Mouse (Mus musculus): Measurements from ENCODE around the gene Apol7a. TPM values are rescaled to one million over a fixed set of nuclear protein-coding genes. Genes with fewer than 3 reads are reported as not detected.

The Apol7a gene
- polyA plus RNA-seq, 1 experiment, result 88.8 TPM

- under 1% methylated on average over 13 of the region's 13 CpGs for WGBS
- no peaks in the 10 kb centered on the region for H3K36me3 ChIP-seq (ENCODE audit: control insufficient read depth, insufficient read depth, low read length)
- no peak overlapping the region for H3K27ac ChIP-seq (ENCODE audit: insufficient read depth, low read depth, low read length)
- TF ChIP-seq CTCF (IDR thresholded peaks at IDR 0.05; ENCODE audit: extremely low read depth, insufficient read length, insufficient replicate concordance, low read depth, low read length) (peak; percentile 98), POLR2A (IDR thresholded peaks at IDR 0.05; ENCODE audit: low read depth, low read length) (no peak)
- H3K4me3 ChIP-seq (ENCODE audit: low read depth, low read length), result peak overlapping the region; percentile 43
- H3K4me1 ChIP-seq (ENCODE audit: control insufficient read depth, insufficient read depth, insufficient read length, low read length), result peaks cover 8% of the 10 kb centered on the region
- H3K27me3 ChIP-seq (ENCODE audit: control insufficient read depth, insufficient read depth, low read length), result no peaks in the 10 kb centered on the region
Measured at GRCm38 (mm10) chr15:77368148-77368547, 30.8 kb downstream of the Apol7a start.

- Histone ChIP-seq H3K27me3 (ENCODE audit: control insufficient read depth, insufficient read depth, low read length) (no peaks in the 10 kb centered on the region), H3K27ac (ENCODE audit: insufficient read depth, low read depth, low read length) (peak overlapping the region; percentile 33; the same call in 1 of the 2 replicates), H3K4me3 (ENCODE audit: low read depth, low read length) (no peak overlapping the region), H3K4me1 (ENCODE audit: control insufficient read depth, insufficient read depth, insufficient read length, low read length) (peaks cover 8% of the 10 kb centered on the region), H3K36me3 (ENCODE audit: control insufficient read depth, insufficient read depth, low read length) (no peaks in the 10 kb centered on the region)
- TF ChIP-seq POLR2A (IDR thresholded peaks at IDR 0.05; ENCODE audit: low read depth, low read length) (no peak), CTCF (IDR thresholded peaks at IDR 0.05; ENCODE audit: extremely low read depth, insufficient read length, insufficient replicate concordance, low read depth, low read length) (peak; percentile 3; the same call in 1 of the 2 replicates)
- WGBS, result 32% methylated on average over 8 of the region's 8 CpGs
Measured at GRCm38 (mm10) chr15:77367504-77367903, 31.4 kb downstream of the Apol7a start.

- no peaks in the 10 kb centered on the region for H3K36me3 ChIP-seq (ENCODE audit: control insufficient read depth, insufficient read depth, low read length)
- peak overlapping the region; percentile 86 for H3K27ac ChIP-seq (ENCODE audit: insufficient read depth, low read depth, low read length)
- no peaks in the 10 kb centered on the region for H3K27me3 ChIP-seq (ENCODE audit: control insufficient read depth, insufficient read depth, low read length)
- H3K4me1 ChIP-seq (ENCODE audit: control insufficient read depth, insufficient read depth, insufficient read length, low read length), result peaks cover 8% of the 10 kb centered on the region
- WGBS, result 8% methylated on average over 26 of the region's 26 CpGs
- H3K4me3 ChIP-seq (ENCODE audit: low read depth, low read length), result peak overlapping the region; percentile 31
- TF ChIP-seq CTCF (IDR thresholded peaks at IDR 0.05; ENCODE audit: extremely low read depth, insufficient read length, insufficient replicate concordance, low read depth, low read length) (peak; percentile 54), POLR2A (IDR thresholded peaks at IDR 0.05; ENCODE audit: low read depth, low read length) (no peak)
Measured at GRCm38 (mm10) chr15:77366706-77367484, 32.0 kb downstream of the Apol7a start.

GRCm38 (mm10) chr15:77365700-77366570 lies 33.0 kb downstream of the Apol7a start:
- 65% methylated on average over 9 of the region's 9 CpGs for WGBS
- Histone ChIP-seq H3K4me1 (ENCODE audit: control insufficient read depth, insufficient read depth, insufficient read length, low read length) (peaks cover 8% of the 10 kb centered on the region), H3K36me3 (ENCODE audit: control insufficient read depth, insufficient read depth, low read length) (no peaks in the 10 kb centered on the region), H3K27me3 (ENCODE audit: control insufficient read depth, insufficient read depth, low read length) (no peaks in the 10 kb centered on the region), H3K4me3 (ENCODE audit: low read depth, low read length) (no peak overlapping the region), H3K27ac (ENCODE audit: insufficient read depth, low read depth, low read length) (peak overlapping the region; percentile 38; the same call in 1 of the 2 replicates)
- TF ChIP-seq CTCF (IDR thresholded peaks at IDR 0.05; ENCODE audit: extremely low read depth, insufficient read length, insufficient replicate concordance, low read depth, low read length) (no peak), POLR2A (IDR thresholded peaks at IDR 0.05; ENCODE audit: low read depth, low read length) (no peak)

GRCm38 (mm10) chr15:77364026-77364425 lies 34.9 kb downstream of the Apol7a start:
- TF ChIP-seq POLR2A (IDR thresholded peaks at IDR 0.05; ENCODE audit: low read depth, low read length) (no peak), CTCF (IDR thresholded peaks at IDR 0.05; ENCODE audit: extremely low read depth, insufficient read length, insufficient replicate concordance, low read depth, low read length) (no peak)
- no peak overlapping the region for H3K4me3 ChIP-seq (ENCODE audit: low read depth, low read length)
- H3K27me3 ChIP-seq (ENCODE audit: control insufficient read depth, insufficient read depth, low read length), result no peaks in the 10 kb centered on the region
- peak overlapping the region; percentile 38 for H3K27ac ChIP-seq (ENCODE audit: insufficient read depth, low read depth, low read length)
- WGBS, result 54% methylated on average over 3 of the region's 3 CpGs
- no peaks in the 10 kb centered on the region for H3K36me3 ChIP-seq (ENCODE audit: control insufficient read depth, insufficient read depth, low read length)
- H3K4me1 ChIP-seq (ENCODE audit: control insufficient read depth, insufficient read depth, insufficient read length, low read length), result peaks cover 17% of the 10 kb centered on the region

- 64% methylated on average over 6 of the region's 6 CpGs for WGBS
- Histone ChIP-seq H3K36me3 (ENCODE audit: control insufficient read depth, insufficient read depth, low read length) (no peaks in the 10 kb centered on the region), H3K27ac (ENCODE audit: insufficient read depth, low read depth, low read length) (peak overlapping the region; percentile 38), H3K4me3 (ENCODE audit: low read depth, low read length) (no peak overlapping the region), H3K4me1 (ENCODE audit: control insufficient read depth, insufficient read depth, insufficient read length, low read length) (peaks cover 19% of the 10 kb centered on the region), H3K27me3 (ENCODE audit: control insufficient read depth, insufficient read depth, low read length) (no peaks in the 10 kb centered on the region)
- no peak for TF ChIP-seq CTCF (IDR thresholded peaks at IDR 0.05; ENCODE audit: extremely low read depth, insufficient read length, insufficient replicate concordance, low read depth, low read length)
- no peak for TF ChIP-seq POLR2A (IDR thresholded peaks at IDR 0.05; ENCODE audit: low read depth, low read length)
Measured at GRCm38 (mm10) chr15:77363578-77363977, 35.3 kb downstream of the Apol7a start.

- Histone ChIP-seq H3K27me3 (ENCODE audit: control insufficient read depth, insufficient read depth, low read length) (no peaks in the 10 kb centered on the region), H3K4me1 (ENCODE audit: control insufficient read depth, insufficient read depth, insufficient read length, low read length) (peaks cover 19% of the 10 kb centered on the region), H3K4me3 (ENCODE audit: low read depth, low read length) (no peak overlapping the region), H3K36me3 (ENCODE audit: control insufficient read depth, insufficient read depth, low read length) (no peaks in the 10 kb centered on the region), H3K27ac (ENCODE audit: insufficient read depth, low read depth, low read length) (no peak overlapping the region)
- TF ChIP-seq CTCF (IDR thresholded peaks at IDR 0.05; ENCODE audit: extremely low read depth, insufficient read length, insufficient replicate concordance, low read depth, low read length) (no peak), POLR2A (IDR thresholded peaks at IDR 0.05; ENCODE audit: low read depth, low read length) (no peak)
- 44% methylated on average over 5 of the region's 5 CpGs for WGBS
Measured at GRCm38 (mm10) chr15:77362952-77363351, 36.0 kb downstream of the Apol7a start.

Data from small intestine, adult 2 months (tissue).